Mouse (Mus musculus) olfactory bulb, adult 2 months (tissue): Measurements from ENCODE around the gene Mcl1. TPM values are rescaled to one million over a fixed set of nuclear protein-coding genes. Genes with fewer than 3 reads are reported as not detected.
"Not testable (repeated sequence)": the region's sequence is repeated elsewhere in the genome, so short reads cannot be mapped to it uniquely, and the experiment has no call there.

ENCODE experiments used
- H3K27ac ChIP-seq: fragments of 200-500 bp; 2 replicates; pipeline ENCODE4 v1.5.1; 2012; ENCODE audit warnings: low read depth, low read length; ENCODE audit not compliant: insufficient read depth
- H3K4me1 ChIP-seq: fragments of 200-500 bp; 2 replicates; pipeline ENCODE4 v1.6.1; 2012; ENCODE audit warnings: low read length; ENCODE audit not compliant: control insufficient read depth, insufficient read depth
- H3K4me3 ChIP-seq: fragments of 200-500 bp; 2 replicates; pipeline ENCODE4 v1.5.1; 2012; ENCODE audit warnings: mild to moderate bottlenecking, low read depth, low read length, moderate library complexity; ENCODE audit not compliant: insufficient read depth
- CTCF ChIP-seq: fragments of 200-500 bp; IDR thresholded peaks from 2 replicates; pipeline ENCODE4 v1.5.1; 2012; ENCODE audit warnings: low read depth, mild to moderate bottlenecking, low read length, moderate library complexity; ENCODE audit not compliant: insufficient read depth
- POLR2A ChIP-seq: fragments of 200-500 bp; IDR thresholded peaks from 2 replicates; pipeline ENCODE4 v1.6.1; 2012; ENCODE audit warnings: mild to moderate bottlenecking, low read depth, low read length, moderate library complexity; ENCODE audit not compliant: insufficient read depth
- WGBS: fragments of 180-500 bp; shearing (Covaris S2); methylation state at CpG from one replicate; pipeline ENCODE4 v1.1.7; 2018; 5-methylcytosine and 5-hydroxymethylcytosine counted together
- polyA plus RNA-seq: library from polyadenylated mRNA; stranded (reverse); fragments of >200 nt; gene quantifications from 2 replicates; pipeline ENCODE4 v1.2.4, GENCODE M21; 2012; ENCODE audit warnings: low replicate concordance; ENCODE audit not compliant: missing spikeins, insufficient read depth, insufficient read length

Mcl1 gene
- polyA plus RNA-seq, 1 experiment, result 245 TPM

DNA sequence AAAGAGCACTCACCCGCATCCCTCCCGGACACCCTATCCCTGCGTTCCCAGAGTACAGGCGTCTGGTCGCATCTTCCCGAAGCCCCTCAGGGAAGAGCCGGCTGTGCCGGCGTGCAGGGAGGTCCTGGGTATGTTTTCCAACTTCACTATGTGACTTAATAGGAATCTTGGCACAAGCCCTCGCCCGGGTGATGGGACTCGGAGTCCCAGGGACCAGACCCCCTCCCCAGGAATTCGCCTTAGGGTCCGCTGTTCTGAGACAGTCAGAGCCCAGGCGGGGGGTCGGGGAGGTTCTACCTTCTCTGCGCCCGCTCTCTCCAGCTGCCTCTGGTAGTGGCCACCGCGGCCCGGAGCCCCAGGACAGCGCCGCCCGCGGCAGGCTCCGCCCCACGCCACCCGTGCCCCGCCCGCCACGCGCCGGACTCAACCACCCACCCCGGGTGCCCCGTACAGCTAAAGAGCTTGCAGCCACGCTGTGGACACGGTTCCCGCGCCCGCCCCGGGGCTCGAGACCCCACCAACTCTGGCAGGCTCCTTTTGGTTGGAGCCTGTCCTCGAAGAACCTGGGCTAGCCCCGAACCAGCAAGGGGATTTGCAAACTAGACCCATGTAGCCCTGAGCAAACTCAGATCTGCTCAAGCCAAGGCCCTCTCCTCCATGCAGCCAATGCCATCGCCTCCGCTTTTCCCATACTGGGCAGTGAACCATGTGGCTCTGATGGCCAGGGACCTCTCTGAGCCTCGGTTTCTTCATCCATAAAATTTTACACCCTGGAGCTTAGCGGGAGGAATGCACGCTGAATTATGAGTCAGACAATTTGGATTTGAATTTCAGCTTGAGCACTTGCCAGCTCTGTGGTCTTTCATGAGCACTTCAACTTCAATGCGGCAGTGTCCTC, 29.2 kb downstream of the Mcl1 start, which contains the start of gene Adamtsl4:
TSS of gene Adamtsl4 (minus strand) at position 394 of the 898 bp plus-strand sequence.
- no peak within 1 kb of the TSS for H3K27ac ChIP-seq
- TF ChIP-seq CTCF (no peak), POLR2A (no peak)
- 5% methylated on average over 50 of the region's 50 CpGs for WGBS
- H3K4me3 ChIP-seq, result peak within 1 kb of the TSS; percentile 42
- peaks cover 14% of the 10 kb centered on the region for H3K4me1 ChIP-seq

DNA sequence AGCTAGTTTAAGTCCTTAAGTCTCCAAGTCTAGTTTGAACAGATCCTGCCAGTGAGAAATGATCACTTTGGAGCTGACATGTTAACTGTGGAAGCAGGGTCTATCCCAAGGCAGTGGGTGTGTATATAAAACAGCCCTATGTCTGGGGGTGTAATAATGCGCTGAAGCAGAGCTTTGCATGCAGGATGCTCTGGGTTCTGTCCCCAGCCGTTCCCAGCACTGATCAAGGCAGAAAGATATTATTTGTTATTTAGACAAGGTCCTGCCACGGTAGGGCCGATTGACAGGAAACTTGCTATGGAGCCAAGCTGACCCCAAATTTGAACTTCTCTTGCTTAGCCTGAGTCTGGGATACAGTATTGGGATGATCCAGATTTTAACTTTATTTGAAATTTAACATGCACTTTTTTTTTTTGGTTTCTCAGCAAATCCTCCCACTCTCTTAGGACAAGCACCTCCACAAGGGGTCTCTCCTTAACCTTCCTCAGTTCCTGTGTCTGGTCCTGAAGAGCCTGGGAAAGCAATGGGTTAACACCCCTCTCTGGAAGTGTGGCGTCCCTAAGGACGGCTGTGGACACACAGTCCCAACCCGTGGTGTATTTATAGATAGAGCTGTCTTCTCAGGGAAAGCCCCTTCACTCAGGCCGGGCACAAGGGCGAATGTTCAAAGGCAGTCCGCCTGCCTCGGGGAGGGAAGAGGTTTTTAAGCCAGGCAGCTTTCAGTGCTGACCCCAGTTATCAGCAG, 30.8 kb downstream of the Mcl1 start:
- Histone ChIP-seq H3K4me3 (no peak overlapping the region), H3K4me1 (peaks cover 14% of the 10 kb centered on the region), H3K27ac (no peak overlapping the region)
- TF ChIP-seq POLR2A, result no peak
- TF ChIP-seq CTCF, result no peak
- 63% methylated on average over 11 of the region's 11 CpGs for WGBS

DNA sequence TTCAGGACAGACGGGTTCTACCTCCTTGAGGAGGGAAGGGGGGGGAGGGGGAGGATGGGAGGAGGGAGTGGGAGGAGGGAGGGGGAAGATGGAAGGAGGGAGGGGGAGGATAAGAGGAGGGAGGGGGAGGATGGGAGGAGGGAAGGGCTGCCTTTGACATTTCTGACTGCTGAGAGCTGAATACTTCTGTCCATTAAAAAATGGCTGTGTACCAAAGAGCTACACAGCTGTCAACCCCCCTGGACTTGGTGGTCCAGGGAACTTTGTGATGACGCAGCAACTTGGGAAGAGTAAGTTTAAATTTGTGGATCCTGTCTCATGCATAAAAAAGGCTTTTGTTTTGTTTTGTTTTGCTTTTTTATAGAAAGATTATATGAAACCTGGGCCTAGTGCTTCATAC, 31.4 kb downstream of the Mcl1 start:
- no peak for TF ChIP-seq POLR2A
- no peak for TF ChIP-seq CTCF
- H3K4me3 ChIP-seq, result no peak overlapping the region
- WGBS, result 58% methylated on average over 2 of the region's 2 CpGs
- H3K27ac ChIP-seq, result no peak overlapping the region
- H3K4me1 ChIP-seq, result peaks cover 14% of the 10 kb centered on the region

DNA sequence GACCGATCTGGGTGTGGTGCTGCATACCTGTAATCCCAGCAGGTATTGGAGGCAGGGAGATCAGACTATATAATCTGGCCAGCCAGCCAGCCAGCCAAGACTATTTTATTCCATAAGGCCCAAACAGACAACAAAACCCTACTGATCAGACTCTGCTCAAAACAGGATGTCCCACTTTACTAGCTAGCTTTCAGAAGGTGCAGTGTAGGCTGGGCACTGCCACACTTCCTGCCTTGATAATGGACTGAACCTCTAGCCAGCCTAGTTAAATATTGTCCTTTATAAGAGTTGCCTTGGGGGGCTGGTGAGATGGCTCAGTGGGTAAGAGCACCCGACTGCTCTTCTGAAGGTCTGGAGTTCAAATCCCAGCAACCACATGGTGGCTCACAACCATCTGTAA, 32.0 kb downstream of the Mcl1 start:
- 97% methylated on average over 2 of the region's 2 CpGs for WGBS

DNA sequence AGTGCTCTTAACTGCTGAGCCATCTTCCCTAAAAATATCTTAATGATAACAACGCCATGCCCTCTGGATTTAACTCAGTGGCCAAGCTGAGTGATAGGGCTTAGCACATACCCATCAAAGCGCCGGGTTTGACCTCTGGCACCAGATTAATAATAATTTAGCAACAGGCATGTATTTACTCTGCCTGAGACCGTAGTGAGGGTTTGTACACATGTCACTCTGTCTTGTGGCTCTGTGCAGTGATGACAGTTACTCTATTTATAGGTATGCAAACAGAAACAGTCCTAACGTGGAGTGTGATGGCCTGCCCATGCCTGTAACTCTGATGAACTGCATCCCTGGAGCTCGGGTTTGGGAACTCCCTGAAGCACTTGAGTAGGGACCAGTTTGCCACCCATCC, 34.1 kb downstream of the Mcl1 start:
- 87% methylated on average over 6 of the region's 6 CpGs for WGBS
- TF ChIP-seq CTCF (no peak), POLR2A (no peak)
- Histone ChIP-seq H3K4me3 (no peak overlapping the region), H3K4me1 (peaks cover 7% of the 10 kb centered on the region), H3K27ac (no peak overlapping the region)

More for the DNA sequence above, 32.0 kb downstream of the Mcl1 start:
- H3K4me3 ChIP-seq, H3K27ac ChIP-seq: not testable (repeated sequence)
- peaks cover 14% of the 10 kb centered on the region for H3K4me1 ChIP-seq

DNA sequence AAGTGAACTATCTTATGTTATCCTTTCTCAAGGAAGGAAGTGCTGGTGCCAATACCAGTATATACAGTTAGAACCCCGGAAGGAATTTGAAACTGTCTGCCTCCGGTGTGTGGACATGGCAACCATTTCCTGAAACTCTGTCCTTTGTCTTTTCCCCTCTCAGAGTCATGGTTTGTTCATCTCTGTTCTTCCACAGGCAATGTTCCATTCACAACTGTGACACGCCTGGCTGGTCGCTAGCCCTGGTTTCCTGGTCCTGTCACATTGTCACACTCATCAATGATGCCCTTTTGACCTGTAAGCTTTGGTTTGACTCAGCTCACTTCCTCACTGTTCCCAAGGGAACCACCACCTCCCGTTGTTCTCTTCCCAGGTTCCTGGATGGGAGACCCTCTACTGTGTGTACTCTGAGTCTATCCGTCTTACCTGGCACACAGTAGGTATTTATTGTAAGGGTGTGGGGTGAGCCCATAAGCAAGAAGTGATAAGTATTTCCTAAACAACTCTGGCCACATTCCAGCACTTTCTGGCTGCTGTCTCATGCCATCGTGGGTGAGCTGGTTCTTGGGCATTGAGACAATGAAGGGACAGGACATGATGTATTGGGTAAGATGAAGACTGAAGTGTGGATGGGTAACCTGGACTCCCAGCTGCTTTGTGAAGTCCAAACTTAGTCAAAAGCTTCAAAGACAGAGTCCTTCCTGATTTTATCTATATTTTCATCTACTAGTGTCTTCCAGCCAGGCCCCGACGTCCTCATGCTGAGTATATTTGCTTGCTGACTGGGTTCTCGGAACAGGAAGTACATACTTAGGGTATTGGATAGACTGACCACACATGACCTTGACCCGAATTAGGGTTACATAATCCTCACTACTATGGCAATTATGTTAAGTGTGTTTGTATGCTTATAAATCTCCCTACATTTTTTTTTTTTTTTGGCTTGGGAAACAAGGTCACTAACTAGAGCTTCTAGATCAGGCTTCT, 35.5 kb downstream of the Mcl1 start:
- 81% methylated on average over 11 of the region's 11 CpGs for WGBS
- Histone ChIP-seq H3K4me1 (0 out of 2 replicates have a peak, but pooled peaks cover 2% of the 10 kb centered on the region), H3K27ac (no peak overlapping the region), H3K4me3 (no peak overlapping the region)
- no peak for TF ChIP-seq CTCF
- TF ChIP-seq POLR2A, result no peak

DNA sequence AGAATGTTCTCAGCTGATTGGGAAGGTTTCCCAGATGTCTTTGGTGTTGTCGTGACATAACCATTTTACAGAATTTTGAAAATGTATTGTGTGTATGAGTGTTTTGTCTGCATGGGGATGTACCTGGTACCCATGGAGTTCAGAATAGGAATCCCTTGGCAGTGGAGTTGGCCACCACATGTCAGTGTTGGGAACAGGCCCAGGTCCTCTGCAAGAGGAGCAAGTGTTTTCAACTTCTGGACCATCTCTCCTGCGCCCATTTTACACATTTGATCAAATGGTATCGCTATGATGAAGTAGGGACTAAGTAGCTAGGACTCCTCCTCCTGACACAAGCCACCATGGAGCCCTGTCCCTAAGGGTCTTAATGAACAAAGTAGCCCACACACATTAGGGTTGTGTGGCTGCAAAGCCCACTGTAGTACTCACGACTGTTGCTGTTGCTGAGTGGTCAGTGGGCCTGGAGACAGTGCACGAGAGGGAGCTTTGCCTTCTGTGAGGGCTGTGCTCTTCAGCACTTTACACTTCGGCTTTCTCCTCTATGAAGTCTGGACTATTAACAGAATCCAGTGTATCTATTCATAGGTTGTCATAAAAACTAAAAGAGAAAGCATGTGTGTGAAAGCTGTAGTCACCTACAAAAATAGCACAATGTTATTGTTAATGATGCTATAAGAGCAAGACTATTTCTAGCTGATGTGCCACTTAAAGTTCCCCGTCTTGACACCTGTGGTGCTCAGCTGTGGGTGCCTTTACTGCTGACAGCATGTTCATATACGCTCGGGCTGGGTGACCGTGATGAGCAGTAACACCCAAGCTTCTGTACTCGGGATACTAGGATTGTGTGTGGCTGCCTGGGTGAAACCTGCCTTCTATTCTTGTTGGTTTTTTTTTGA, 36.5 kb downstream of the Mcl1 start:
- Histone ChIP-seq H3K4me3 (no peak overlapping the region), H3K4me1 (0 out of 2 replicates have a peak, but pooled peaks cover 2% of the 10 kb centered on the region), H3K27ac (no peak overlapping the region)
- TF ChIP-seq POLR2A (no peak), CTCF (no peak)
- WGBS, result 82% methylated on average over 11 of the region's 11 CpGs
